Mouse (Mus musculus) kidney, postnatal 0 days (tissue): ENCODE data around the gene Usp40. TPM values are rescaled to one million over a fixed set of nuclear protein-coding genes. Genes with fewer than 3 reads are reported as not detected.

Experiments used
- ATAC-seq: fragments of 200-750 bp; cut with Nextera tagmentation; replicated peaks from 2 replicates; pipeline ENCODE4 v1.8.0; 2017; ENCODE audit warnings: low read depth, moderate number of reproducible peaks, moderate TSS enrichment, moderate library complexity; ENCODE audit not compliant: low FRiP score
- DNase-seq: peaks from one replicate; pipeline ENCODE4 v3.0.0-alpha.2; 2016; ENCODE audit warnings: low spot score
- H3K27ac ChIP-seq: fragments of 300-500 bp; sonication (generic); 2 replicates; pipeline ENCODE4 v1.5.1; 2014; ENCODE audit warnings: mild to moderate bottlenecking
- H3K27me3 ChIP-seq: fragments of 300-500 bp; sonication (generic); 2 replicates; pipeline ENCODE4 v1.6.1; 2014; ENCODE audit warnings: low read length, mixed read lengths; ENCODE audit not compliant: insufficient read depth
- H3K36me3 ChIP-seq: fragments of 300-500 bp; sonication (generic); 2 replicates; pipeline ENCODE4 v1.6.1; 2014; ENCODE audit warnings: low read length, mixed read lengths; ENCODE audit not compliant: insufficient read depth
- H3K4me1 ChIP-seq: fragments of 300-500 bp; sonication (generic); replicated peaks from 2 replicates; pipeline ENCODE4 v1.6.1; 2014; ENCODE audit warnings: antibody characterized with exemption, low read length, mixed read lengths; ENCODE audit not compliant: insufficient read depth
- H3K4me2 ChIP-seq: fragments of 300-500 bp; sonication (generic); 2 replicates; pipeline ENCODE4 v1.6.1; 2014; ENCODE audit warnings: mild to moderate bottlenecking, low read length, moderate library complexity, mixed read lengths
- H3K4me3 ChIP-seq: fragments of 300-500 bp; sonication (generic); replicated peaks from 2 replicates; pipeline ENCODE4 v1.5.1; 2014; ENCODE audit warnings: low read depth, low read length
- H3K9ac ChIP-seq: fragments of 300-500 bp; sonication (generic); 2 replicates; pipeline ENCODE4 v1.6.1; 2014; ENCODE audit warnings: low read depth, low read length
- H3K9me3 ChIP-seq: fragments of 300-500 bp; sonication (generic); replicated peaks from 2 replicates; pipeline ENCODE4 v1.6.1; 2016; ENCODE audit warnings: low read length, inconsistent platforms, mixed read lengths
- CTCF ChIP-seq: IDR thresholded peaks from 2 replicates; pipeline ENCODE4 v1.5.1; 2016; ENCODE audit warnings: antibody characterized with exemption, low read depth, mild to moderate bottlenecking, moderate library complexity
- WGBS: fragments of 180-500 bp; shearing (Covaris S2); extraction: QIAGEN DNeasy Blood & Tissue Kit; methylation state at CpG from one replicate; pipeline ENCODE4 v1.1.7; 2014; 5-methylcytosine and 5-hydroxymethylcytosine counted together
- polyA plus RNA-seq: library from polyadenylated mRNA; unstranded; fragments of >200 nt; fragmentation: Nextera tagmentation; extraction: Ambion mirVana; gene quantifications from 2 replicates; pipeline ENCODE4 v1.2.1, GENCODE M21; 2015

Usp40 gene
- polyA plus RNA-seq, 1 experiment from 2014 or later: 18.7 TPM

DNA sequence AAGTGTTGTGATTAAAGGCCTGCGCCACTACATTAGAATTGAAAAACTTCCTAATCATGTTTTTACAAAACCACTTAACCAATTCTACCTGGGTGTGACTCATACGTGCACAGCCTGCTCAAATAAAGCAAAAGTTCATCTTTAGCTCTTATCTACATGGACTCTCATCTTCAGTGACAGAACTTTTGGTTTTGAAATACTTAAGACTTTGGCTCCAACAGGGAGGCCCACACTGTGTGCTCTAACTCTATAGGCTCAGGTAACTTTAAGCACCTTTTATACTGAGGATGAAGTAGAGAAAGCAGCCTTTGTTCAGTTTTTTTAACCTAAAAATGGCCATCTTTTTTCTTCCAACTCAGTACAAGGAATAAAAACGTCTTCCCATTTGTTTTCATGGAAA is 55.3 kb downstream of the Usp40 start:
- Histone ChIP-seq H3K27me3 (no peaks in the 10 kb centered on the region), H3K9ac (no peak overlapping the region), H3K36me3 (peaks cover 73% of the 10 kb centered on the region), H3K27ac (no peak overlapping the region), H3K9me3 (no peaks in the 10 kb centered on the region), H3K4me2 (no peak overlapping the region), H3K4me3 (no peak overlapping the region), H3K4me1 (no peaks in the 10 kb centered on the region)
- 82% methylated on average over 3 of the region's 3 CpGs for WGBS
- no peak for TF ChIP-seq CTCF
- ATAC-seq (no peak), DNase-seq (no peak)

DNA sequence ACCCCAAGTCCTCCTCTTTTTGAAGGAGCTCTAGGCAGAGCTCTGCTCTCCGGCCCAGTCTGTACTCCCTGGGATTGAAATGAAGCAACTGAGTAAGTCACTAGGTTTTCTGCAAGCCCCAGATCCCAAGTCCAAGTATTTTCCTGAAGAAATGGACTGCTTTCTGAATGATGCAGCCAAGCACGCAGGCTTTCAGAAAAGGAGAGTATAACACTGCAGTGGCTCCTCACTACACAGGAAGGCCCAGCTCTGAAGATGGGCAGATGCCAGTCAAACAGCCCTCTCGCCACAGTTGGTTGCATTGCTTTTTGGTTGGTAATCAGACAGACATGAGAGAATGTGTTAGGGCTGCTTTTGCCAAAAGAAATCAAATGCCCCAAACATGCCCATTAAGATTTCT is 56.7 kb downstream of the Usp40 start:
- no peak overlapping the region for H3K27ac ChIP-seq
- no peak overlapping the region for H3K9ac ChIP-seq
- ATAC-seq: no peak
- no peaks in the 10 kb centered on the region for H3K4me1 ChIP-seq
- H3K27me3 ChIP-seq: no peaks in the 10 kb centered on the region
- H3K36me3 ChIP-seq: peaks cover 74% of the 10 kb centered on the region
- no peaks in the 10 kb centered on the region for H3K9me3 ChIP-seq
- DNase-seq: no peak
- H3K4me2 ChIP-seq: no peak overlapping the region
- 92% methylated on average over 3 of the region's 3 CpGs for WGBS
- no peak for TF ChIP-seq CTCF
- no peak overlapping the region for H3K4me3 ChIP-seq

DNA sequence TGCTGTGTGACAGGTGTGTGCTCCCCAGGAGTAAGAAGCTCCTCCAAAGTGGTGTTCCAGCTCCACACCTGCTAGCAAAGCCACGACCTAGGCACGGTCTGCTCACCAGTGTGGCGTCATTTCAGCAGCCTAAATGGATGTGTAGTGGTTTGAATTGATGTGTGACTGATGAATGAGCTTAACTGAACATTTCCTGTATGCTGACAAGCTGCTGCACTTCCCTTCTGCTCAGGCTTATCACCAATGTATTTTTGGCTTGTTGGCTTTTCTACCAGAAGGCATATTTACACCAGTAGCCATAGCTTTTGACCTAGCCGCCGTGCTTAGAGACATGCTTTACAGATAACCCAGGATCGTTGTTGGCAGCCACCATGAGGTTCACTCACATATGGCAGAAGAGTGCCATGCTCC is 60.7 kb downstream of the Usp40 start:
- H3K4me3 ChIP-seq: no peak overlapping the region
- DNase-seq: no peak
- H3K27ac ChIP-seq: no peak overlapping the region
- peaks cover 72% of the 10 kb centered on the region for H3K36me3 ChIP-seq
- TF ChIP-seq CTCF: no peak
- ATAC-seq: no peak
- H3K4me2 ChIP-seq: no peak overlapping the region
- no peaks in the 10 kb centered on the region for H3K4me1 ChIP-seq
- no peaks in the 10 kb centered on the region for H3K9me3 ChIP-seq
- no peak overlapping the region for H3K9ac ChIP-seq
- no peaks in the 10 kb centered on the region for H3K27me3 ChIP-seq
- WGBS: 89% methylated on average over 6 of the region's 6 CpGs

DNA sequence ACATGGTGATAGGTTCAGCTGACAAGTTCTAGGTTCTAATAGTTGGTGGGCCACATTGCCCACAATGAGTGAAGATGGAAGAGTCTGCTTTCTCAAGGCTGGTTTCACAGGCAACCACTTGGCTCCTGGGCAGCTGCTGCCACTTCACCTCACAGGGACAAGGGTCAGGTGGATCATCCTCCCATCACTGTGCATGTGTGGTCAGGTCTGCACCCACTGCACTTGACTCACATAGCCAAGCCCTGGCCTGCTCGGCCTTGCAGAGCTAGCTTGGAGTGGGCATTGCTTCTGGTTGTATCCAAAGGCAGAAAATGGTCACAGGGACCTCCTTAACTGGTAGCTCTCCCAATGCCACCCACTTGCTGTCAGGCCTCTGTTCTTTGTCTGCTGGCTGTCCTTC is 66.6 kb downstream of the Usp40 start:
- H3K27ac ChIP-seq: no peak overlapping the region
- no peak overlapping the region for H3K4me3 ChIP-seq
- ATAC-seq (no peak), DNase-seq (no peak)
- no peaks in the 10 kb centered on the region for H3K4me1 ChIP-seq
- peaks cover 90% of the 10 kb centered on the region for H3K36me3 ChIP-seq
- 94% methylated on average over 1 of the region's 1 CpGs for WGBS
- no peak overlapping the region for H3K9ac ChIP-seq
- H3K4me2 ChIP-seq: no peak overlapping the region
- no peak for TF ChIP-seq CTCF
- H3K27me3 ChIP-seq: no peaks in the 10 kb centered on the region
- H3K9me3 ChIP-seq: no peaks in the 10 kb centered on the region

DNA sequence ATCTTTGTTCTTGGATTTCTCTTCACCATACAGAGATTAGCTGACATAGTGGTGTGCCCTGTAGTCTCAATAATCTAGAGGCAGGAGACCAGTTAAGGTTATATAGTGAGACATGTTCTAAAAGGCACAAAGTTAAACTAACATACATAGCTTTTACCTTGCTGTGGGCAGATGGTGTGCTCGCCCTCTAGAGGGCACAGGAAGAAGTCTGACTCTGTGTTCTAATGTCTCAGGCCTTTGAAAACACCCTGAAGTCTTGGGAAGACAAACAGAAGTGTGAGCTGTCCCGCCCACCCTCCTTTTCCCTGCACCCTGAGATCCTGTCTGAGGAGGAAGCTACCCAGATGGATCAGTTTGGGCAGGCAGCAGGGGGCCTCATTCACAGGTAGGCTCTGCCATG is 71.8 kb downstream of the Usp40 start:
- H3K4me1 ChIP-seq: no peaks in the 10 kb centered on the region
- H3K36me3 ChIP-seq: peaks cover 70% of the 10 kb centered on the region
- no peaks in the 10 kb centered on the region for H3K9me3 ChIP-seq
- DNase-seq: peak; percentile 29
- H3K27me3 ChIP-seq: no peaks in the 10 kb centered on the region
- no peak overlapping the region for H3K4me3 ChIP-seq
- no peak overlapping the region for H3K9ac ChIP-seq
- ATAC-seq: no peak
- H3K27ac ChIP-seq: no peak overlapping the region
- H3K4me2 ChIP-seq: no peak overlapping the region
- TF ChIP-seq CTCF: peak; percentile 70
- whole genome bisulfite sequencing: 34% methylated on average over 2 of the region's 2 CpGs

DNA sequence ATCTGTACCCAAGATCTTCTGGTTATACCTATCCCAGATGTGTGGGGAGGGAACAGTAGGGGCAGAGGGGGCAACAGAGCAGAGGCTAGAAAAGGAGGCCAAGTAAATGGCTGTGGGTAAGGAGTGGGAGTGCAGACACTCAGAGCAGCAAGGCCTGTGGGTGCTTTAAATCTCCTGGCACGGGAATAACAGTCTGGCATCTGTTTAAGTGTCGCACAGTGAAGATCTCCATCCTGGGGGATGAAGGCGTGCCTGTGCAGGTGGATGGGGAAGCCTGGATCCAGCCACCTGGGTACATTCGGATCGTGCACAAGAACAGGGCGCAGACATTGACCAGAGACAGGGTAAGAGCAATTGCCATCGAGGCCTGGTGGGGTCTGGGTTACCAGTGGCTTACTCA is 72.3 kb downstream of the Usp40 start:
- WGBS: 90% methylated on average over 7 of the region's 7 CpGs
- no peak for TF ChIP-seq CTCF
- Histone ChIP-seq H3K4me1 (no peaks in the 10 kb centered on the region), H3K4me2 (no peak overlapping the region), H3K9ac (no peak overlapping the region), H3K4me3 (no peak overlapping the region), H3K9me3 (no peaks in the 10 kb centered on the region), H3K27ac (no peak overlapping the region), H3K27me3 (no peaks in the 10 kb centered on the region), H3K36me3 (peaks cover 66% of the 10 kb centered on the region)
- ATAC-seq (no peak), DNase-seq (no peak)

DNA sequence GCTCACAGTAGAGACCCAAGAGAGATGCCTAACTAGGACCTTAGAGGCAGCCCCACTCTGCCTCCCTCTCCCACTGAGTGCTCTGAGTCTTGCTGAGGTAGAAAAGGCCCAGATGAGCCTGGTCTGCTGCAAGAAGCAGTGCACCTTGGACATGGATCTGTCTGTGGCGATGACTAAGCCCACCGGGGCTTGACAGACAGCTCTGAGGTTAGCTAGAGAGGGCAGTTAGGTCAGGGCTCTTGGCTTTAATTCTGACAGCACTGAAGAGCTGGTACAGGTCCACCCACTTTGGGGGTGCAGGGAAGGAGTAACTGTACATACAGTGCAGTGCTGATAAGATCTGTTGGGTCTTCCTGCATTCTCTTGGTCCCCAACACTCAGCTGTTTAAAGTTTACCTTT is 72.8 kb downstream of the Usp40 start:
- WGBS: 75% methylated on average over 2 of the region's 2 CpGs
- ATAC-seq: no peak
- peaks cover 66% of the 10 kb centered on the region for H3K36me3 ChIP-seq

More for the DNA sequence above, 72.8 kb downstream of the Usp40 start:
- Histone ChIP-seq H3K27me3 (no peaks in the 10 kb centered on the region), H3K9ac (no peak overlapping the region), H3K4me2 (no peak overlapping the region), H3K27ac (no peak overlapping the region), H3K4me1 (no peaks in the 10 kb centered on the region), H3K9me3 (no peaks in the 10 kb centered on the region), H3K4me3 (no peak overlapping the region)
- no peak for DNase-seq
- TF ChIP-seq CTCF: no peak
